Mouse (Mus musculus): ENCODE measurements around the gene Ripor3. TPM values are rescaled to one million over a fixed set of nuclear protein-coding genes. Genes with fewer than 3 reads are reported as not detected.

Ripor3 gene
- polyA plus RNA-seq, 1 experiment: 49.2 TPM

DNA sequence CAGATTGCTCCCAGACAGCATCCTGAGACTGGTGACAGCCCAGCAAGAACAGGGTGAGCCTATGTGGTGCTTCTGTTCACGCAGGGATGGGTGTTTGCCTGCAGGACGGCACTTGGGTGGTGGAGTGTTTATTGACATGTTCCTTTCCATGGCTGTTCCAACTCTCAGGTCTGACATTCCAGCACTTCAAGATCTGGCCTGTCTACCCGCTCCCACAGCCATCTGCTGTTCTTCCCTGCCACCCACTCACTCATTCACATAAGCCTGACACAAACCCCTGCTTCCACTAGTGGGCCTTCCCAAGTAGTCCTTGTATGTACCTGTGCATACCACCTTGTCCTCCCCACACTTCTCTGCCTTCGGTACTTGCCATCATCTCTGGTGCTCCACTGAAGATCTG lies 47.2 kb downstream of the Ripor3 start:
- TF ChIP-seq POLR2A (IDR thresholded peaks at IDR 0.05; ENCODE audit: borderline replicate concordance, control insufficient read depth, low read depth, low read length) (no peak), CTCF (IDR thresholded peaks at IDR 0.05; ENCODE audit: control insufficient read depth, insufficient read depth, low read length) (no peak)
- Histone ChIP-seq H3K4me1 (ENCODE audit: control insufficient read depth, insufficient read depth, low read length) (peaks cover 9% of the 10 kb centered on the region), H3K27ac (ENCODE audit: control insufficient read depth, insufficient read depth, low read depth, low read length, poor library complexity) (no peak overlapping the region), H3K4me3 (replicated peaks; ENCODE audit: control insufficient read depth, low read depth, low read length) (no peak overlapping the region)
- WGBS: 88% methylated on average over 4 of the region's 4 CpGs

DNA sequence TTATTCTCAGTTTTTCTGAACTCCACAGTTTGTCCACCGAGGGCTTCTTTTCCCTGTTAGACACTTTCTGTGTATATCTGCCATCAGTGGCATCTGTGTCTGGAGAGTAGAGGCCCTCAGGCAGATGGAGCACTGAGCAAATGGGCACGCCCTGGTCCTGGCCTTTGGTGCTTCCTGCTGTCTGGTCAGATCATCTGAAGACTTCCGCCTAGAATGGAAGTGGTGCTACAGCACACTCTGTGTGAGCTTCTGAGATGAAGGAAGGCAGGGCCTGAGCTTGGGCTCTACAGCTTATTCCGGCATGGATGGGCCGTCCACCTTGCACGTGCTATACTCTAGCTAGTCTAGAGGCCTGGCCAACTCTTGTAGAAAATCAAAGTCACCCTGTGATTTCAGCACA lies 48.1 kb downstream of the Ripor3 start:
- TF ChIP-seq CTCF (IDR thresholded peaks at IDR 0.05; ENCODE audit: control insufficient read depth, insufficient read depth, low read length) (no peak), POLR2A (IDR thresholded peaks at IDR 0.05; ENCODE audit: borderline replicate concordance, control insufficient read depth, low read depth, low read length) (no peak)
- Histone ChIP-seq H3K4me1 (ENCODE audit: control insufficient read depth, insufficient read depth, low read length) (peaks cover 13% of the 10 kb centered on the region), H3K4me3 (replicated peaks; ENCODE audit: control insufficient read depth, low read depth, low read length) (no peak overlapping the region)

DNA sequence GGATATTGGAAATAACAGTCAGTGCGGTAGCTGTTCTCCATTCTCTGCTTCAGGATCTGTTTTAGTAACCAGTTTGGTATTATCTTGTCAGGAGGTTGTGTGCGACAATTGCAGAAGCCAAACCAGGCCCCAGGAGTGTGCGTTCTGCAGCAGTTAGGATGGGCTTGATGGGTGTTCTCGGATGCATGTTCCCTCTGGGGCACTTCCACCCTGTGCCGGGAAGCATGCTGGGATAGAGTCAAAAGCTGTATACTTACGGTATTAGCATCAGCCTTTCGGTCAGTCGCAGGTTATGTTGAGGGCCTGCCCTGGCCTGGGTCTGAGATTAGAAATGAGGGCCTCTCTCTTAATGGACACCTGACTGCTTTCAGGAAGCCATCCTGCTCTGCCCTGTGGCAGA lies 49.8 kb downstream of the Ripor3 start:
- no peak overlapping the region for H3K4me3 ChIP-seq (replicated peaks; ENCODE audit: control insufficient read depth, low read depth, low read length)
- H3K4me1 ChIP-seq (ENCODE audit: control insufficient read depth, insufficient read depth, low read length): peaks cover 13% of the 10 kb centered on the region
- no peak overlapping the region; the same call in 1 of the 2 replicates for H3K27ac ChIP-seq (ENCODE audit: control insufficient read depth, insufficient read depth, low read depth, low read length, poor library complexity)
- 90% methylated on average over 8 of the region's 8 CpGs for WGBS
- TF ChIP-seq CTCF (IDR thresholded peaks at IDR 0.05; ENCODE audit: control insufficient read depth, insufficient read depth, low read length): no peak
- no peak for TF ChIP-seq POLR2A (IDR thresholded peaks at IDR 0.05; ENCODE audit: borderline replicate concordance, control insufficient read depth, low read depth, low read length)

More for the DNA sequence above, 48.1 kb downstream of the Ripor3 start:
- H3K27ac ChIP-seq (ENCODE audit: control insufficient read depth, insufficient read depth, low read depth, low read length, poor library complexity): no peak overlapping the region
- 82% methylated on average over 6 of the region's 6 CpGs for WGBS

DNA sequence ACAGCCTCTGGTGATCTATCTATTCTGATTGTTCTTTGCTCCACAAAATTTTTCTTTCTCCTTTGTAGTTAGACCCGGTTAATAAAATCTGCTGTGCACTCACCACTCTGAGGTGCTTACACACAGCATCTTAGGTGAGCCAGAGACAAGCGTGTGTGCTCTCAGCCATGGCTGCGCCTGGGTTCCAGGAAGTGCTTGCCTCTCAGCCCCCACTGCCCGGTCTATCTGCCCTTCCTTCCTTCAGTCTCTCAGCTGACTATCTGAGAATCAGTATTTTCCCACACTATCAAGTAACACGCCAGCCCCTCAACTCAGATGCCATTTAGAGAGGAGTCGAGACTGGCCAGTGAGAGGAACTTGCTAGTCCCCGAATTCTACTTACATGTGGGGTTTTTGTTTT lies 50.4 kb downstream of the Ripor3 start:
- TF ChIP-seq POLR2A (IDR thresholded peaks at IDR 0.05; ENCODE audit: borderline replicate concordance, control insufficient read depth, low read depth, low read length) (no peak), CTCF (IDR thresholded peaks at IDR 0.05; ENCODE audit: control insufficient read depth, insufficient read depth, low read length) (no peak)
- H3K27ac ChIP-seq (ENCODE audit: control insufficient read depth, insufficient read depth, low read depth, low read length, poor library complexity): peak overlapping the region; percentile 64
- no peak overlapping the region for H3K4me3 ChIP-seq (replicated peaks; ENCODE audit: control insufficient read depth, low read depth, low read length)
- peaks cover 13% of the 10 kb centered on the region for H3K4me1 ChIP-seq (ENCODE audit: control insufficient read depth, insufficient read depth, low read length)
- 17% methylated on average over 7 of the region's 7 CpGs for WGBS

DNA sequence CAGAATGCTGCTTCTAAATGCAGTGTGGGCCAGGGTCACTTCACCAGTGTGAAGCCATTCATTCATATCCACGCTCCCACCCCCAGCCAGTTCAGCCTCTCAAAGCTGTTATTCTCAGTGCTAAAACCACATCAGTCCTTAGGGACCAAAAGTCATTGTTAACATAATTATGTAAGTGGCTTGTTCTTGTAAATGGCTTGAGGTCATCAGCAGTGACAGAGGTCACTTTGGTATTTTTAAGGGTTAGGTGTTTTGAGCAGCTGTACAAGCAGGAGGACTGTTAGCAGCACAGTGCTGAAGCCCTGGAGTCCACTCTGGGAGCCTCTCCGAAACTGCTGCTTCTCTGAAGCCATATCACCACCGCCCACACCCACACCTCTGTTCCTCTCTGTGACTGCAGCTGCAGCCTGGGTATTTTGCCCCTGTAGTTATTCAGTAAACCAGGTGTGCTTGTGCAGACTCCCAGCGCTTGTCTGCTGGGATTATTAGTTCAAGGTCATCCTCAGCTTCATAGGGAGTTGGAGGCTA lies 51.0 kb downstream of the Ripor3 start:
- Histone ChIP-seq H3K4me1 (ENCODE audit: control insufficient read depth, insufficient read depth, low read length) (peaks cover 13% of the 10 kb centered on the region), H3K27ac (ENCODE audit: control insufficient read depth, insufficient read depth, low read depth, low read length, poor library complexity) (peak overlapping the region; percentile 85), H3K4me3 (replicated peaks; ENCODE audit: control insufficient read depth, low read depth, low read length) (no peak overlapping the region)
- WGBS: 34% methylated on average over 4 of the region's 4 CpGs
- TF ChIP-seq POLR2A (IDR thresholded peaks at IDR 0.05; ENCODE audit: borderline replicate concordance, control insufficient read depth, low read depth, low read length): no peak
- TF ChIP-seq CTCF (IDR thresholded peaks at IDR 0.05; ENCODE audit: control insufficient read depth, insufficient read depth, low read length): no peak

DNA sequence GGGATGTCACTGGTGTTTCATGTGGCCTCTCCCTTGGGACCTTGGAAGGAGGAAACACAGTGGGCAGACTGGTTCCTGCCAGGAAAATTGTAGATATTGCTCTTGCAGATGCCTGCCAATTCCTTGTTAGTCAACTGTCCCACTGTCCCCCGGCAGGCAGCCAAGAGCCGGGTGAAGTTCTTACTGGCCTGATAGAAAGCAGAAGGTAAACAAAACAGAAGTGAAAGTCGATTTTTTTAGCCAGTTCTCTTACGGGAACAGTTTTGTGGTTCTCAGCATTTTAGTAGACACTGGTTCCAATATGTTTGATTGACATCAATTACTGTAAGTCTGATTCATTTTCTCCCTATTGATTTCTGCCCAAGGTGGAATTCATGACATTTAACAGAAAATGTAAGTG lies 51.6 kb downstream of the Ripor3 start:
- TF ChIP-seq POLR2A (IDR thresholded peaks at IDR 0.05; ENCODE audit: borderline replicate concordance, control insufficient read depth, low read depth, low read length): no peak
- TF ChIP-seq CTCF (IDR thresholded peaks at IDR 0.05; ENCODE audit: control insufficient read depth, insufficient read depth, low read length): no peak
- 1% methylated on average over 4 of the region's 4 CpGs for WGBS
- peak overlapping the region; percentile 85 for H3K27ac ChIP-seq (ENCODE audit: control insufficient read depth, insufficient read depth, low read depth, low read length, poor library complexity)
- peaks cover 13% of the 10 kb centered on the region for H3K4me1 ChIP-seq (ENCODE audit: control insufficient read depth, insufficient read depth, low read length)
- H3K4me3 ChIP-seq (replicated peaks; ENCODE audit: control insufficient read depth, low read depth, low read length): no peak overlapping the region

DNA sequence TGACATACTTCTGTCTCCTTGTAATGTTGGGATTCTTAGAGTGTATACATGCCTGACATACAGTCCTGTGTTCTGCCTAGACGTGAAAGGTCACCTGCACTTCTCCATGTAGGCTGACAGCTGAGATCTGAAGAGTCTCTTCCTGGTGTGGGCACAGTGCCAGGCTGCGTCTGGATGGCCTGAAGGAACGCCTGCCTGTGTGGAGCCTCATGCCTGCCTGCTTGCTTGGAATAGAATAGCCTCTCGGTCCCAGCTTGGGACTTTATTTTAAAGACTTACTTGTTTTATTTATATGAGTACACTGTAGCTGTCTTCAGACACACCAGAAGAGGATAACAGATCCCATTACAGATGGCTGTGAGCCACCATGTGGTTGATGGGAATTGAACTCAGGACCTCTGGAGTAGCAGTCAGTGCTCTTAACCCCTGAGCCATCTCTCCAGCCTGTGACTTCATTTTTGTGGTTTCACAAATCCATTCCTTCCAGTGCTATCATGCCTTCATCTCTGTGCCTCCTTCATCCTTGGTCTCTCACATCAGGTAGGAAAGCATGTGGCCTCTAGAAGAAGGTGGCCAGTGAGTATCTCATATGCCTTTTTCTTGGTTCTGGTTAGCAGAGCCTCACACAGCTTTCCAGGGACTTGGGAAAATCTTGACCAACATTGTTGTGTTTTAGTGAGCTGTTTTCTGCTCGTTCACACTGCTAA lies 52.2 kb downstream of the Ripor3 start:
- WGBS: 50% methylated on average over 5 of the region's 5 CpGs
- H3K4me3 ChIP-seq (replicated peaks; ENCODE audit: control insufficient read depth, low read depth, low read length): no peak overlapping the region
- TF ChIP-seq CTCF (IDR thresholded peaks at IDR 0.05; ENCODE audit: control insufficient read depth, insufficient read depth, low read length) (no peak), POLR2A (IDR thresholded peaks at IDR 0.05; ENCODE audit: borderline replicate concordance, control insufficient read depth, low read depth, low read length) (no peak)
- peaks cover 13% of the 10 kb centered on the region for H3K4me1 ChIP-seq (ENCODE audit: control insufficient read depth, insufficient read depth, low read length)
- peak overlapping the region; percentile 68 for H3K27ac ChIP-seq (ENCODE audit: control insufficient read depth, insufficient read depth, low read depth, low read length, poor library complexity)

DNA sequence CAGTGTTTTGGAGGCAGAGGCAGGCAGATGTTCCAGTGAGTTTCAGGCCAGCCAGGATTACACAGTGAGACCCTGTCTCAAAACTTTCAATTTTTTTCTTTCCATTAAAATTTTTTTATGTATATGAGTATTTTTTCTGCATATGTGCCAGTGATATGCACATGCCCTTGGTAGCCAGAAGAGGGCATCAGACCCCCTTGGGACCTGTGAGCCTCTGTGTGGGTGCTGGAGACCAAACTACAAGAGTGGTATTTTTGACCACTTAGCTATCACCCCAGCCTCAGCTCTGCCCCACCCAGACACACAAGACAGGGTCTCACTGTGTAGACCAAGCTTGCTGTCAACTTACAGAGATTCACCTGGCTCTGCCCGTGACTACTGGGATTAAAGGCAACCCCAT lies 52.9 kb downstream of the Ripor3 start:
- peak; percentile 60 for TF ChIP-seq CTCF (IDR thresholded peaks at IDR 0.05; ENCODE audit: control insufficient read depth, insufficient read depth, low read length)
- TF ChIP-seq POLR2A (IDR thresholded peaks at IDR 0.05; ENCODE audit: borderline replicate concordance, control insufficient read depth, low read depth, low read length): no peak
- Histone ChIP-seq H3K4me1 (ENCODE audit: control insufficient read depth, insufficient read depth, low read length) (peaks cover 13% of the 10 kb centered on the region), H3K4me3 (replicated peaks; ENCODE audit: control insufficient read depth, low read depth, low read length) (no peak overlapping the region), H3K27ac (ENCODE audit: control insufficient read depth, insufficient read depth, low read depth, low read length, poor library complexity) (no peak overlapping the region)
- 82% methylated on average over 1 of the region's 1 CpGs for WGBS
